Mouse (Mus musculus): Measurements from ENCODE around the gene Ubxn11. TPM values are rescaled to one million over a fixed set of nuclear protein-coding genes. Genes with fewer than 3 reads are reported as not detected.

The Ubxn11 gene
- total and polyA plus RNA-seq, 3 experiments, result 1.6 to 6.9 (median 2.1) TPM

- WGBS, result 60% methylated on average over 3 of the region's 3 CpGs
- H3K4me3 ChIP-seq, result no peak overlapping the region
- no peak for DNase-seq
- intact Hi-C loops (cut with DNase I), result no loop called here
- TF ChIP-seq EP300 (IDR thresholded peaks at IDR 0.05; ENCODE audit: insufficient read depth, low read depth, low read length) (no peak), CTCF (IDR thresholded peaks at IDR 0.05) (no peak), POLR2A (IDR thresholded peaks at IDR 0.05; ENCODE audit: insufficient read depth, low read depth, low read length) (no peak)
- H3K36me3 ChIP-seq (ENCODE audit: control insufficient read depth, insufficient read depth, low read length), result no peaks in the 10 kb centered on the region
- H3K27me3 ChIP-seq (ENCODE audit: control insufficient read depth, insufficient read depth, low read length), result no peaks in the 10 kb centered on the region
- H3K9ac ChIP-seq (ENCODE audit: low read depth, low read length), result no peak overlapping the region
- no peak overlapping the region for H3K27ac ChIP-seq
- no peaks in the 10 kb centered on the region for H3K79me2 ChIP-seq (replicated peaks; ENCODE audit: control insufficient read depth, insufficient read depth, low read length)
- no peaks in the 10 kb centered on the region for H3K4me1 ChIP-seq (ENCODE audit: control insufficient read depth, insufficient read depth, low read length)
Measured at GRCm38 (mm10) chr4:134110653-134111052, 8.3 kb downstream of the Ubxn11 start.

- Histone ChIP-seq H3K4me1 (ENCODE audit: control insufficient read depth, insufficient read depth, low read length) (no peaks in the 10 kb centered on the region), H3K9ac (ENCODE audit: low read depth, low read length) (no peak overlapping the region), H3K27me3 (ENCODE audit: control insufficient read depth, insufficient read depth, low read length) (no peaks in the 10 kb centered on the region), H3K27ac (no peak overlapping the region), H3K4me3 (no peak overlapping the region), H3K36me3 (ENCODE audit: control insufficient read depth, insufficient read depth, low read length) (no peaks in the 10 kb centered on the region), H3K79me2 (replicated peaks; ENCODE audit: control insufficient read depth, insufficient read depth, low read length) (no peaks in the 10 kb centered on the region)
- no peak for TF ChIP-seq EP300 (IDR thresholded peaks at IDR 0.05; ENCODE audit: insufficient read depth, low read depth, low read length)
- TF ChIP-seq POLR2A (IDR thresholded peaks at IDR 0.05; ENCODE audit: insufficient read depth, low read depth, low read length), result no peak
- no peak for TF ChIP-seq CTCF (IDR thresholded peaks at IDR 0.05)
- DNase-seq, result no peak
- WGBS, result 51% methylated on average over 6 of the region's 6 CpGs
- intact Hi-C loops (cut with DNase I), result no loop called here
Measured at GRCm38 (mm10) chr4:134112403-134112802, 10.0 kb downstream of the Ubxn11 start.

GRCm38 (mm10) chr4:134113356-134113994 lies 11.1 kb downstream of the Ubxn11 start:
- no peaks in the 10 kb centered on the region for H3K36me3 ChIP-seq (ENCODE audit: control insufficient read depth, insufficient read depth, low read length)
- DNase-seq, result no peak
- intact Hi-C loops (cut with DNase I), result no loop called here
- H3K27me3 ChIP-seq (ENCODE audit: control insufficient read depth, insufficient read depth, low read length), result no peaks in the 10 kb centered on the region
- H3K4me1 ChIP-seq (ENCODE audit: control insufficient read depth, insufficient read depth, low read length), result no peaks in the 10 kb centered on the region
- no peak overlapping the region for H3K4me3 ChIP-seq
- no peaks in the 10 kb centered on the region for H3K79me2 ChIP-seq (replicated peaks; ENCODE audit: control insufficient read depth, insufficient read depth, low read length)
- no peak overlapping the region for H3K27ac ChIP-seq
- 73% methylated on average over 10 of the region's 10 CpGs for WGBS
- TF ChIP-seq POLR2A (IDR thresholded peaks at IDR 0.05; ENCODE audit: insufficient read depth, low read depth, low read length) (no peak), EP300 (IDR thresholded peaks at IDR 0.05; ENCODE audit: insufficient read depth, low read depth, low read length) (no peak), CTCF (IDR thresholded peaks at IDR 0.05) (no peak)
- H3K9ac ChIP-seq (ENCODE audit: low read depth, low read length), result no peak overlapping the region

- DNase-seq, result no peak
- TF ChIP-seq EP300 (IDR thresholded peaks at IDR 0.05; ENCODE audit: insufficient read depth, low read depth, low read length), result no peak
- TF ChIP-seq POLR2A (IDR thresholded peaks at IDR 0.05; ENCODE audit: insufficient read depth, low read depth, low read length), result no peak
- TF ChIP-seq CTCF (IDR thresholded peaks at IDR 0.05), result no peak
- intact Hi-C loops (cut with DNase I), result no loop called here
- Histone ChIP-seq H3K9ac (ENCODE audit: low read depth, low read length) (no peak overlapping the region), H3K27ac (no peak overlapping the region), H3K36me3 (ENCODE audit: control insufficient read depth, insufficient read depth, low read length) (no peaks in the 10 kb centered on the region), H3K4me1 (ENCODE audit: control insufficient read depth, insufficient read depth, low read length) (no peaks in the 10 kb centered on the region), H3K27me3 (ENCODE audit: control insufficient read depth, insufficient read depth, low read length) (no peaks in the 10 kb centered on the region), H3K4me3 (no peak overlapping the region), H3K79me2 (replicated peaks; ENCODE audit: control insufficient read depth, insufficient read depth, low read length) (no peaks in the 10 kb centered on the region)
- 94% methylated on average over 4 of the region's 4 CpGs for WGBS
Measured at GRCm38 (mm10) chr4:134114038-134114437, 11.7 kb downstream of the Ubxn11 start.

GRCm38 (mm10) chr4:134115215-134116144 lies 13.1 kb downstream of the Ubxn11 start:
- H3K79me2 ChIP-seq (replicated peaks; ENCODE audit: control insufficient read depth, insufficient read depth, low read length), result no peaks in the 10 kb centered on the region
- TF ChIP-seq CTCF (IDR thresholded peaks at IDR 0.05) (no peak), EP300 (IDR thresholded peaks at IDR 0.05; ENCODE audit: insufficient read depth, low read depth, low read length) (no peak), POLR2A (IDR thresholded peaks at IDR 0.05; ENCODE audit: insufficient read depth, low read depth, low read length) (no peak)
- DNase-seq, result no peak
- 90% methylated on average over 16 of the region's 16 CpGs for WGBS
- no peaks in the 10 kb centered on the region for H3K27me3 ChIP-seq (ENCODE audit: control insufficient read depth, insufficient read depth, low read length)
- H3K4me3 ChIP-seq, result no peak overlapping the region
- no peaks in the 10 kb centered on the region for H3K4me1 ChIP-seq (ENCODE audit: control insufficient read depth, insufficient read depth, low read length)
- no peak overlapping the region for H3K9ac ChIP-seq (ENCODE audit: low read depth, low read length)
- intact Hi-C loops (cut with DNase I), result no loop called here
- no peaks in the 10 kb centered on the region for H3K36me3 ChIP-seq (ENCODE audit: control insufficient read depth, insufficient read depth, low read length)
- no peak overlapping the region for H3K27ac ChIP-seq

GRCm38 (mm10) chr4:134116501-134116900 lies 14.1 kb downstream of the Ubxn11 start:
- no peak for TF ChIP-seq CTCF (IDR thresholded peaks at IDR 0.05)
- no peak for TF ChIP-seq POLR2A (IDR thresholded peaks at IDR 0.05; ENCODE audit: insufficient read depth, low read depth, low read length)
- TF ChIP-seq EP300 (IDR thresholded peaks at IDR 0.05; ENCODE audit: insufficient read depth, low read depth, low read length), result no peak
- H3K4me3 ChIP-seq, result no peak overlapping the region
- H3K36me3 ChIP-seq (ENCODE audit: control insufficient read depth, insufficient read depth, low read length), result no peaks in the 10 kb centered on the region
- WGBS, result 86% methylated on average over 2 of the region's 2 CpGs
- no peaks in the 10 kb centered on the region for H3K79me2 ChIP-seq (replicated peaks; ENCODE audit: control insufficient read depth, insufficient read depth, low read length)
- intact Hi-C loops (cut with DNase I), result no loop called here
- no peak overlapping the region for H3K9ac ChIP-seq (ENCODE audit: low read depth, low read length)
- no peaks in the 10 kb centered on the region for H3K27me3 ChIP-seq (ENCODE audit: control insufficient read depth, insufficient read depth, low read length)
- no peak overlapping the region for H3K27ac ChIP-seq
- DNase-seq, result no peak
- no peaks in the 10 kb centered on the region for H3K4me1 ChIP-seq (ENCODE audit: control insufficient read depth, insufficient read depth, low read length)
